Mouse (Mus musculus): ENCODE data around the gene Wdr18.

GRCm38 (mm10) chr10:79969124-79969568, 9.2 kb downstream of the Wdr18 start:
- TF ChIP-seq EP300 (optimal IDR thresholded peaks at IDR 0.05) (no peak), CTCF (IDR thresholded peaks at IDR 0.05; ENCODE audit: low read depth) (peak; percentile 32; the same call in 1 of the 2 replicates)

Measured in stomach, postnatal 0 days (tissue).